Comparison of ENCODE assay signal across 8 mouse cellular contexts in the genomic region with DNA sequence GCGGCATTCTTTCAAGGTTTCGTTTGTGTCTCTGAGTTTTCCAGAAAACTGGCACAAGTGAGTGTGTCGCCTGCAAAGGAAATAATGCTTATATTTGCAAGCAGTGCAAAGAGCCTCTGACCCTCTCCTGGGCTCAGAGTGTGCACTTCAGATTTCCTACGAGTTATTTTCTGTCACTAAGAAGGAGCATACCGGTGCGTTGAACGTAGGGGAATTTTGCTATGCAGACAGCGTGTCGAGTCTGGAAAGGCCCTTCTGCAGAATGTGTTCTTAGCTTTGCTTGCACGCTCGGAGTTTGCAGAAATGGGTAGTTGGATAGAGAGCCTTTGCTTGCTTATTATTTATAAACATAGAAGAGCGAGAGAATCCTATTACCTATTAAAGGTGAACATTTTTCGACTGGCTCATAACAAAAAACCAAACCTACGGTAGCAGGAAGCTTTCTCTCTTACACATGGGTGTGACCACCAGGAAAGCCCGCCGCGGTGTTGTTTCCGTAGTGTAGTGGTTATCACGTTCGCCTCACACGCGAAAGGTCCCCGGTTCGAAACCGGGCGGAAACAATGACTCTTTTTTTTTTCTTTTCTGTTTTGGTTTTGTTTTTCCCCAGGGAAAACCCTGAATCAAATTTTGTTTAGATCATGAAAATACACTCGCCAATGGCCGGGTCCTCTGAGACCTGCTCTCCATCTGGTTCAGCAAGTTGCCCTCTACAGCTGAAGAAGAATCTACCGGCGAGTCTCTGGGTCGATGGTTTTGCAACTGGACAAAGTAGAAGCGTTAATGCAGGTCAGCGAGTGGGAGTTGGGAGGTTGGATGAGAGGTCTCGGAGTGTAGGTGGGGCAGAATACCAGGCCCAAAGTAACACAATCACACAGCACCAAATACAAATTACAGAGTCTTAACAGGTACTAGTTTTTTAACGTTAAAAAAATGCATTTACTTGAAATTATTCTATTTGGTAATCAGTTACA. TPM values are rescaled to one million over a fixed set of nuclear protein-coding genes. Genes with fewer than 3 reads are reported as not detected.
A peak's percentile ranks its signal among the peaks of the same experiment; 100 is the strongest.
DNase-seq lines count a peak whose midpoint lies in the region; ATAC-seq and TF ChIP-seq lines count a peak whose summit lies in the region.

No protein-coding gene starts in this region.

- H3K9ac ChIP-seq in heart, embryonic 13.5 days = peak overlapping the region; percentile 84
- H3K9ac ChIP-seq in kidney, postnatal 0 days (ENCODE audit: low read depth, low read length) = peak overlapping the region; percentile 43
- peak overlapping the region; percentile 63 for H3K9ac ChIP-seq in liver, adult 2 months (ENCODE audit: low read depth, low read length)
- 0 out of 2 replicates have a peak overlapping the region, but pooled peaks have one; percentile 26 for H3K9ac ChIP-seq in stomach, embryonic 14.5 days (replicated peaks; ENCODE audit: low read depth, low read length)

- H3K79me3 ChIP-seq in C2C12 (ENCODE audit: low read depth) = no peaks in the 10 kb centered on the region

- ATAC-seq in erythroid progenitor cell, adult 5-6 weeks (replicated peaks; ENCODE audit: low FRiP score, poor library complexity, severe bottlenecking) = peak; percentile 56
- ATAC-seq in heart, embryonic 13.5 days (ENCODE audit: extremely low read depth, insufficient number of reproducible peaks, low FRiP score, low TSS enrichment) = no peak
- ATAC-seq in kidney, postnatal 0 days (replicated peaks; ENCODE audit: low FRiP score, low read depth) = peak; percentile 57; the same call in 1 of the 2 replicates
- peak; percentile 46; the same call in 1 of the 2 replicates for ATAC-seq in stomach, embryonic 14.5 days (ENCODE audit: insufficient number of reproducible peaks, insufficient read depth, low FRiP score, low read depth)

- H3ac ChIP-seq in C2C12 (ENCODE audit: control insufficient read depth, insufficient read length, low read depth) = peak overlapping the region; percentile 71
- no peak overlapping the region for H3ac ChIP-seq in myocyte (ENCODE audit: control insufficient read depth, insufficient read length)

- H3K4me1 ChIP-seq in bone marrow macrophage, adult 2 months (ENCODE audit: control insufficient read depth, insufficient read depth, low read length) = no peaks in the 10 kb centered on the region
- H3K4me1 ChIP-seq in heart, embryonic 13.5 days = peaks cover 12% of the 10 kb centered on the region
- no peaks in the 10 kb centered on the region for H3K4me1 ChIP-seq in kidney, postnatal 0 days (replicated peaks; ENCODE audit: insufficient read depth, low read length)
- peaks cover 4% of the 10 kb centered on the region; the same call in 1 of the 2 replicates for H3K4me1 ChIP-seq in liver, adult 2 months (ENCODE audit: control insufficient read depth, insufficient read depth, low read length)
- no peaks in the 10 kb centered on the region for H3K4me1 ChIP-seq in stomach, embryonic 14.5 days (ENCODE audit: control insufficient read depth, insufficient read depth, low read length)

- DNase-seq in kidney, postnatal 0 days (ENCODE audit: low spot score) = peak; percentile 89
- DNase-seq in liver, adult 2 months (ENCODE audit: extremely low read depth, low read depth, low spot score) = peak; percentile 65

- H3K36me3 ChIP-seq in C2C12 (ENCODE audit: control insufficient read depth, insufficient read depth) (no peaks in the 10 kb centered on the region), myocyte (ENCODE audit: control insufficient read depth, insufficient read depth) (no peaks in the 10 kb centered on the region)
- H3K36me3 ChIP-seq in heart, embryonic 13.5 days = no peaks in the 10 kb centered on the region
- no peaks in the 10 kb centered on the region for H3K36me3 ChIP-seq in kidney, postnatal 0 days (ENCODE audit: insufficient read depth, low read length)
- H3K36me3 ChIP-seq in liver, adult 2 months (ENCODE audit: control insufficient read depth, insufficient read depth, low read length) = no peaks in the 10 kb centered on the region
- no peaks in the 10 kb centered on the region for H3K36me3 ChIP-seq in stomach, embryonic 14.5 days (ENCODE audit: control insufficient read depth, insufficient read depth, low read length)

- H3K79me2 ChIP-seq in C2C12 (ENCODE audit: control insufficient read depth, insufficient read depth) = no peaks in the 10 kb centered on the region
- no peaks in the 10 kb centered on the region for H3K79me2 ChIP-seq in liver, adult 2 months (ENCODE audit: control insufficient read depth, insufficient read depth, low read length)
- no peaks in the 10 kb centered on the region for H3K79me2 ChIP-seq in myocyte (ENCODE audit: control insufficient read depth, insufficient read depth)

- H3K9me3 ChIP-seq in heart, embryonic 13.5 days = no peaks in the 10 kb centered on the region
- H3K9me3 ChIP-seq in kidney, postnatal 0 days (replicated peaks; ENCODE audit: low read length) = no peaks in the 10 kb centered on the region
- H3K9me3 ChIP-seq in stomach, embryonic 14.5 days (ENCODE audit: control insufficient read depth, low read depth, low read length) = no peaks in the 10 kb centered on the region

- H3K27me3 ChIP-seq in C2C12 (ENCODE audit: control insufficient read depth, insufficient read depth, insufficient read length) = no peaks in the 10 kb centered on the region
- H3K27me3 ChIP-seq in heart, embryonic 13.5 days (replicated peaks) = no peaks in the 10 kb centered on the region
- no peaks in the 10 kb centered on the region for H3K27me3 ChIP-seq in kidney, postnatal 0 days (ENCODE audit: insufficient read depth, low read length)
- H3K27me3 ChIP-seq in liver, adult 2 months (ENCODE audit: control insufficient read depth, insufficient read depth, low read length) = no peaks in the 10 kb centered on the region
- H3K27me3 ChIP-seq in myocyte (ENCODE audit: control insufficient read depth, insufficient read depth, insufficient read length) = no peaks in the 10 kb centered on the region
- no peaks in the 10 kb centered on the region for H3K27me3 ChIP-seq in stomach, embryonic 14.5 days (ENCODE audit: control insufficient read depth, insufficient read depth, low read length)

- TF ChIP-seq POLR2A in bone marrow macrophage, adult 2 months (IDR thresholded peaks at IDR 0.05; ENCODE audit: borderline replicate concordance, low read depth, low read length) = no peak
- no peak for TF ChIP-seq POLR2A in liver, adult 2 months (IDR thresholded peaks at IDR 0.05; ENCODE audit: extremely low read depth, insufficient read depth, low read length)
- no peak for TF ChIP-seq POLR2A in myocyte (IDR thresholded peaks at IDR 0.05; ENCODE audit: insufficient read length, low read depth)

- peak overlapping the region; percentile 69 for H3K4me2 ChIP-seq in heart, embryonic 13.5 days
- H3K4me2 ChIP-seq in kidney, postnatal 0 days (ENCODE audit: low read length) = peak overlapping the region; percentile 60
- H3K4me2 ChIP-seq in myocyte (ENCODE audit: low read depth) = peak overlapping the region; percentile 88
- peak overlapping the region; percentile 54 for H3K4me2 ChIP-seq in stomach, embryonic 14.5 days (replicated peaks; ENCODE audit: low read depth, low read length)

- TF ChIP-seq CTCF in C2C12 (IDR thresholded peaks at IDR 0.05; ENCODE audit: control insufficient read depth, insufficient read depth, insufficient read length) = no peak
- TF ChIP-seq CTCF in bone marrow macrophage, adult 2 months (IDR thresholded peaks at IDR 0.05; ENCODE audit: low read depth, low read length) = no peak
- no peak for TF ChIP-seq CTCF in kidney, postnatal 0 days (IDR thresholded peaks at IDR 0.05; ENCODE audit: low read depth)
- no peak for TF ChIP-seq CTCF in liver, adult 2 months (IDR thresholded peaks at IDR 0.05; ENCODE audit: low read depth, low read length)

- no peak overlapping the region for H3K27ac ChIP-seq in bone marrow macrophage, adult 2 months (ENCODE audit: insufficient read depth, low read depth, low read length)
- H3K27ac ChIP-seq in heart, embryonic 13.5 days (replicated peaks) = peak overlapping the region; percentile 25; the same call in 1 of the 2 replicates
- H3K27ac ChIP-seq in kidney, postnatal 0 days = no peak overlapping the region
- no peak overlapping the region for H3K27ac ChIP-seq in liver, adult 2 months (replicated peaks; ENCODE audit: insufficient read depth, low read depth, low read length)
- H3K27ac ChIP-seq in stomach, embryonic 14.5 days (ENCODE audit: low read length) = no peak overlapping the region

- WGBS in heart, embryonic 13.5 days = 1% methylated on average over 35 of the region's 35 CpGs
- WGBS in kidney, postnatal 0 days = 2% methylated on average over 35 of the region's 35 CpGs
- 4% methylated on average over 35 of the region's 35 CpGs for WGBS in liver, adult 2 months
- WGBS in stomach, embryonic 14.5 days = 1% methylated on average over 35 of the region's 35 CpGs

- H3K4me3 ChIP-seq in C2C12 (ENCODE audit: insufficient read depth, poor library complexity, severe bottlenecking) (peak overlapping the region; percentile 42), myocyte (peak overlapping the region; percentile 29)
- peak overlapping the region; percentile 58 for H3K4me3 ChIP-seq in bone marrow macrophage, adult 2 months (ENCODE audit: insufficient read depth, low read length)
- H3K4me3 ChIP-seq in heart, embryonic 13.5 days = peak overlapping the region; percentile 67
- H3K4me3 ChIP-seq in kidney, postnatal 0 days (replicated peaks; ENCODE audit: low read depth, low read length) = peak overlapping the region; percentile 46
- peak overlapping the region; percentile 56 for H3K4me3 ChIP-seq in liver, adult 2 months (ENCODE audit: insufficient read depth, low read depth, low read length)
- peak overlapping the region; percentile 44 for H3K4me3 ChIP-seq in stomach, embryonic 14.5 days (ENCODE audit: low read depth, low read length)

RNA-seq across cellular contexts. Expression of a gene that starts 9.0 kb away (rescaled TPM):
- polyA plus RNA-seq in C2C12 (2012; fragmentation: generic; extraction: Trizol) (9.5 TPM), myocyte (2012; fragmentation: generic; extraction: Trizol) (2.2 TPM)
- polyA plus RNA-seq in bone marrow macrophage, adult 2 months (2012; ENCODE audit: insufficient read depth, insufficient read length, missing spikeins) = not detected in 2 replicates
- total RNA-seq in erythroid progenitor cell, adult 5-6 weeks (2015; ENCODE audit: low replicate concordance) = 4.6 TPM in 1 of 2 replicates, not detected in the other
- 2,615 and 4,600 TPM in 2 replicates for total RNA-seq in erythroid progenitor cell, adult 5-6 weeks (2017; ENCODE audit: low replicate concordance)
- 4.1 and 11.0 TPM in 2 replicates for polyA plus RNA-seq in heart, embryonic 13.5 days (2015; fragmentation: Nextera tagmentation; extraction: Ambion mirVana)
- 4.0 and 4.5 TPM in 2 replicates for polyA plus RNA-seq in kidney, postnatal 0 days (2015; fragmentation: Nextera tagmentation; extraction: Ambion mirVana)
- 1.8 and 2.6 TPM in 2 replicates for total RNA-seq in liver, adult 2 months (2014; rRNA removed)
- not detected in 2 replicates for polyA plus RNA-seq in liver, adult 2 months (2012; rRNA removed)
- polyA plus RNA-seq in stomach, embryonic 14.5 days (2014; fragmentation: Nextera tagmentation; extraction: Ambion mirVana) = 10.3 and 12.7 TPM in 2 replicates

RNA-seq across cellular contexts. Expression of a gene that starts 9.3 kb away (rescaled TPM):
- polyA plus RNA-seq in C2C12 (2012; fragmentation: generic; extraction: Trizol) (12.8 TPM), myocyte (2012; fragmentation: generic; extraction: Trizol) (8.2 TPM)
- 2.9 and 5.5 TPM in 2 replicates for polyA plus RNA-seq in bone marrow macrophage, adult 2 months (2012; ENCODE audit: insufficient read depth, insufficient read length, missing spikeins)
- 206 and 707 TPM in 2 replicates for total RNA-seq in erythroid progenitor cell, adult 5-6 weeks (2015; ENCODE audit: low replicate concordance)
- 2,593 and 2,906 TPM in 2 replicates for total RNA-seq in erythroid progenitor cell, adult 5-6 weeks (2017; ENCODE audit: low replicate concordance)
- polyA plus RNA-seq in heart, embryonic 13.5 days (2015; fragmentation: Nextera tagmentation; extraction: Ambion mirVana) = 3.1 and 3.4 TPM in 2 replicates
- 4.0 and 4.8 TPM in 2 replicates for polyA plus RNA-seq in kidney, postnatal 0 days (2015; fragmentation: Nextera tagmentation; extraction: Ambion mirVana)
- total RNA-seq in liver, adult 2 months (2014; rRNA removed) = 15.6 and 28.1 TPM in 2 replicates
- 0.46 and 0.48 TPM in 2 replicates for polyA plus RNA-seq in liver, adult 2 months (2012; rRNA removed)
- polyA plus RNA-seq in stomach, embryonic 14.5 days (2014; fragmentation: Nextera tagmentation; extraction: Ambion mirVana) = 7.0 and 7.5 TPM in 2 replicates

RNA-seq across cellular contexts. Expression of a gene that starts 14.8 kb away (rescaled TPM):
- polyA plus RNA-seq in C2C12 (2012; fragmentation: generic; extraction: Trizol) = 31.8 TPM
- 7.5 and 8.2 TPM in 2 replicates for polyA plus RNA-seq in bone marrow macrophage, adult 2 months (2012; ENCODE audit: insufficient read depth, insufficient read length, missing spikeins)
- total RNA-seq in erythroid progenitor cell, adult 5-6 weeks (2015; ENCODE audit: low replicate concordance) = 116 and 173 TPM in 2 replicates
- total RNA-seq in erythroid progenitor cell, adult 5-6 weeks (2017; ENCODE audit: low replicate concordance) = 364 and 489 TPM in 2 replicates
- 10.8 and 11.3 TPM in 2 replicates for polyA plus RNA-seq in heart, embryonic 13.5 days (2015; fragmentation: Nextera tagmentation; extraction: Ambion mirVana)
- 15.3 and 17.2 TPM in 2 replicates for polyA plus RNA-seq in kidney, postnatal 0 days (2015; fragmentation: Nextera tagmentation; extraction: Ambion mirVana)
- 6.8 and 9.2 TPM in 2 replicates for total RNA-seq in liver, adult 2 months (2014; rRNA removed)
- polyA plus RNA-seq in liver, adult 2 months (2012; rRNA removed) = 5.2 and 12.3 TPM in 2 replicates
- polyA plus RNA-seq in myocyte (2012; fragmentation: generic; extraction: Trizol) = 31.0 TPM
- 19.1 and 22.4 TPM in 2 replicates for polyA plus RNA-seq in stomach, embryonic 14.5 days (2014; fragmentation: Nextera tagmentation; extraction: Ambion mirVana)

RNA-seq across cellular contexts. Expression of a gene that starts 16.4 kb away (rescaled TPM):
- polyA plus RNA-seq in C2C12 (2012; fragmentation: generic; extraction: Trizol) = 9.8 TPM
- 5.0 and 7.4 TPM in 2 replicates for polyA plus RNA-seq in bone marrow macrophage, adult 2 months (2012; ENCODE audit: insufficient read depth, insufficient read length, missing spikeins)
- 142 and 172 TPM in 2 replicates for total RNA-seq in erythroid progenitor cell, adult 5-6 weeks (2015; ENCODE audit: low replicate concordance)
- 3,967 and 4,951 TPM in 2 replicates for total RNA-seq in erythroid progenitor cell, adult 5-6 weeks (2017; ENCODE audit: low replicate concordance)
- polyA plus RNA-seq in heart, embryonic 13.5 days (2015; fragmentation: Nextera tagmentation; extraction: Ambion mirVana) = 15.8 and 19.9 TPM in 2 replicates
- polyA plus RNA-seq in kidney, postnatal 0 days (2015; fragmentation: Nextera tagmentation; extraction: Ambion mirVana) = 33.8 and 48.4 TPM in 2 replicates
- 11.1 and 22.4 TPM in 2 replicates for total RNA-seq in liver, adult 2 months (2014; rRNA removed)
- polyA plus RNA-seq in liver, adult 2 months (2012; rRNA removed) = 0.55 TPM in 1 of 2 replicates, not detected in the other
- polyA plus RNA-seq in myocyte (2012; fragmentation: generic; extraction: Trizol) = 4.1 TPM
- 43.8 and 54.9 TPM in 2 replicates for polyA plus RNA-seq in stomach, embryonic 14.5 days (2014; fragmentation: Nextera tagmentation; extraction: Ambion mirVana)

RNA-seq across cellular contexts. Expression of a gene that starts 16.7 kb away (rescaled TPM):
- polyA plus RNA-seq in C2C12 (2012; fragmentation: generic; extraction: Trizol) (6.8 TPM), myocyte (2012; fragmentation: generic; extraction: Trizol) (3.4 TPM)
- polyA plus RNA-seq in bone marrow macrophage, adult 2 months (2012; ENCODE audit: insufficient read depth, insufficient read length, missing spikeins) = 1.4 and 4.4 TPM in 2 replicates
- 153 and 245 TPM in 2 replicates for total RNA-seq in erythroid progenitor cell, adult 5-6 weeks (2015; ENCODE audit: low replicate concordance)
- total RNA-seq in erythroid progenitor cell, adult 5-6 weeks (2017; ENCODE audit: low replicate concordance) = 1,461 and 1,550 TPM in 2 replicates
- polyA plus RNA-seq in heart, embryonic 13.5 days (2015; fragmentation: Nextera tagmentation; extraction: Ambion mirVana) = 3.9 and 5.9 TPM in 2 replicates
- 8.5 and 10.2 TPM in 2 replicates for polyA plus RNA-seq in kidney, postnatal 0 days (2015; fragmentation: Nextera tagmentation; extraction: Ambion mirVana)
- total RNA-seq in liver, adult 2 months (2014; rRNA removed) = 10.7 and 16.8 TPM in 2 replicates
- 0.29 TPM in 1 of 2 replicates, not detected in the other for polyA plus RNA-seq in liver, adult 2 months (2012; rRNA removed)
- polyA plus RNA-seq in stomach, embryonic 14.5 days (2014; fragmentation: Nextera tagmentation; extraction: Ambion mirVana) = 8.6 and 12.4 TPM in 2 replicates

Comparison
In these comparisons a context has a peak if more than half of its experiments do, and no peak if none do; other contexts are left out.
1. H3K9ac ChIP-seq: peak in every context shown above with its lines; median percentile 84 in heart, embryonic 13.5 days; 63 in liver, adult 2 months; 43 in kidney, postnatal 0 days; 26 in stomach, embryonic 14.5 days.